Mouse (Mus musculus): ENCODE results near the gene Rsbn1l. TPM values are rescaled to one million over a fixed set of nuclear protein-coding genes. Genes with fewer than 3 reads are reported as not detected.
"Not testable (repeated sequence)": the region's sequence is repeated elsewhere in the genome, so short reads cannot be mapped to it uniquely, and the experiment has no call there.

Rsbn1l gene
- polyA plus RNA-seq, 2 experiments, result 3.7 to 4.6 TPM

DNA sequence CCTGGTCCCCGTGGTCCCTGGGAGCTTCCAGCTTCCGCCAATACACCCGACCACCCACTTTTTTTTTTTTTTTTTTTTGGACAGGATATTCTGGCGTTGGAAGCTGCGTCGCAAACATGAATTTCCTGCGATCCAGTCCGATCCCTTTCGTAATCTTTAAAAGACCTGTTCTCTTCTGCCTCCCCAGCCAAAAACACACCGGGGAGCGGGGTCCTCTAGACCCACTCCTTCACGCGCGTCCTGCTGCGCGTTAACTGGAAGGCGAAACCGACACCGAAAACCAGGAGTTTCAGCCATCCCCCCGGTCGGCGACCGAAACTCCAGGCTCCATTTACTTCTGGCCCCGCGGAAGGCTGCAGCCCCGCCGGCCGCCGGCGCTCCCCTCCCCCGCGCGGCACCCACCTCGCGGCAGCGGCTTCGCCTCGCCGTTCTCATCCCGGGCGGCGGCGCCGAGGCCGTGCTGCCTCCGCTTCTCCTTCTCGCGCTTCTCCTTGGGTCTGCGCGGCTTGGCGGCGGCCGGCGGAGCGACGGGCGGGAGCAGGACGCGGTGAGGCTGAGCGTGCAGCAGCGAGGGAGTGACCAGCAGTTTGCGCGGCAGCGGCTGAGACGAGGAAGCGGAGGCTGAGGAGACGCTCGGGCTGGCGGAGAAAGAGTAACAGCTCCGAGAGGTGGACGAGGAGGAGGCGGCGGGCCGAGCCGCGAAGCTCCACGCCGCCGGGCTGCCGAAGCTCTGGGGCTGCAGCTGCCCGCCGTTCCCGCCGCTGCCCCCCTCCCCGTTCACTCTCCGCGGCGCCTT, 5.1 kb downstream of the Rsbn1l start:
- peak overlapping the region; percentile 84 for H3K4me2 ChIP-seq (ENCODE audit: low read depth)
- H3K27ac ChIP-seq, result peak overlapping the region; percentile 86
- H3K4me3 ChIP-seq (ENCODE audit: insufficient read depth in 1 of 2, low read depth in 2 of 2, low read length in 2 of 2), result peak overlapping the region; percentile 87 to 98
- WGBS (ENCODE audit: insufficient replicate concordance), result under 1% methylated on average over 66 of the region's 88 CpGs
- H3K36me3 ChIP-seq (replicated peaks; ENCODE audit: control insufficient read depth, insufficient read depth, low read depth), result peaks cover 2% of the 10 kb centered on the region; the same call in 1 of the 2 replicates
- H3K9me3 ChIP-seq (ENCODE audit: control insufficient read depth, low read length), result no peaks in the 10 kb centered on the region
- DNase-seq (ENCODE audit: low read depth in 3 of 3, low spot score in 3 of 3), result peak in 1 of 3 experiments; percentile 42
- peaks cover 22 to 35% of the 10 kb centered on the region in 2 experiments for H3K4me1 ChIP-seq (replicated peaks; ENCODE audit: control insufficient read depth in 2 of 2, insufficient read depth in 2 of 2, low read length in 1 of 2)
- no peak for TF ChIP-seq CTCF (IDR thresholded peaks at IDR 0.05; ENCODE audit: low read depth)
- no peak for TF ChIP-seq EP300 (IDR thresholded peaks at IDR 0.05; ENCODE audit: low read depth)
- peak overlapping the region; percentile 96 for H3K9ac ChIP-seq (replicated peaks)
- H3K27me3 ChIP-seq (ENCODE audit: control insufficient read depth, insufficient read depth, low read length), result no peaks in the 10 kb centered on the region
- ATAC-seq (ENCODE audit: insufficient read depth), result peak; percentile 77

GRCm38 (mm10) chr5:20950516-20950854, 5.7 kb downstream of the Rsbn1l start:
- TF ChIP-seq EP300 (IDR thresholded peaks at IDR 0.05; ENCODE audit: low read depth), result no peak
- TF ChIP-seq CTCF (IDR thresholded peaks at IDR 0.05; ENCODE audit: low read depth), result no peak
- no peaks in the 10 kb centered on the region for H3K27me3 ChIP-seq (ENCODE audit: control insufficient read depth, insufficient read depth, low read length)
- H3K27ac ChIP-seq, result peak overlapping the region; percentile 86
- 0% methylated on average over 9 of the region's 9 CpGs for WGBS (ENCODE audit: insufficient replicate concordance)
- peak overlapping the region; percentile 96 for H3K9ac ChIP-seq (replicated peaks)
- ATAC-seq (ENCODE audit: insufficient read depth) (no peak), DNase-seq (ENCODE audit: low read depth in 3 of 3, low spot score in 3 of 3) (no peak)
- no peaks in the 10 kb centered on the region for H3K9me3 ChIP-seq (ENCODE audit: control insufficient read depth, low read length)
- peaks cover 25 to 34% of the 10 kb centered on the region in 2 experiments for H3K4me1 ChIP-seq (replicated peaks; ENCODE audit: control insufficient read depth in 2 of 2, insufficient read depth in 2 of 2, low read length in 1 of 2)
- peak overlapping the region; percentile 87 to 98 for H3K4me3 ChIP-seq (ENCODE audit: insufficient read depth in 1 of 2, low read depth in 2 of 2, low read length in 2 of 2)
- peak overlapping the region; percentile 84 for H3K4me2 ChIP-seq (ENCODE audit: low read depth)
- peaks cover 2% of the 10 kb centered on the region; the same call in 1 of the 2 replicates for H3K36me3 ChIP-seq (replicated peaks; ENCODE audit: control insufficient read depth, insufficient read depth, low read depth)

DNA sequence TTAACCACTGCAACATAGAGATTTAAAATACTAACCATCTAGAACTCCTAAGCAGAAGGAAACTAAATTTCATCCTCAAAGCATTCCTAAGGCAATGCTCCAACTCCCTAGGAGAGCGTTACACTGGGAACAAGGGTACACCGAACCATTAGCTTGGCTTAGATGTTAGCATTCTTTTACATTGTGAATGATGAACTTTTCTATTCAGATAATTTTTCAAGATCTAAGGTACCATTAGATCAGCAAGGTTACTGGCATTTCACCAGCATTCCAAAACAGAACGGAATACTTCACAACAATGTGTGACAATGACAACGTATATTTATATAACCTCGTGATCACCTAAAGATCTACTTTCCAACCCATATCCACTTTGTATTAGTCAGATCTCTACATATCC, 6.1 kb downstream of the Rsbn1l start:
- Histone ChIP-seq H3K9me3 (ENCODE audit: control insufficient read depth, low read length) (no peaks in the 10 kb centered on the region), H3K9ac (replicated peaks) (peak overlapping the region; percentile 96), H3K4me1 (replicated peaks; ENCODE audit: control insufficient read depth in 2 of 2, insufficient read depth in 2 of 2, low read length in 1 of 2) (peaks cover 28 to 34% of the 10 kb centered on the region in 2 experiments), H3K4me2 (ENCODE audit: low read depth) (peak overlapping the region; percentile 84), H3K27ac (no peak overlapping the region), H3K27me3 (ENCODE audit: control insufficient read depth, insufficient read depth, low read length) (no peaks in the 10 kb centered on the region), H3K36me3 (replicated peaks; ENCODE audit: control insufficient read depth, insufficient read depth, low read depth) (peaks cover 2% of the 10 kb centered on the region; the same call in 1 of the 2 replicates), H3K4me3 (ENCODE audit: insufficient read depth in 1 of 2, low read depth in 2 of 2, low read length in 2 of 2) (peak overlapping the region; percentile 54 to 98)
- no peak for DNase-seq (ENCODE audit: low read depth in 3 of 3, low spot score in 3 of 3)
- ATAC-seq (ENCODE audit: insufficient read depth), result no peak
- TF ChIP-seq CTCF (IDR thresholded peaks at IDR 0.05; ENCODE audit: low read depth) (no peak), EP300 (IDR thresholded peaks at IDR 0.05; ENCODE audit: low read depth) (no peak)
- 5% methylated on average over 5 of the region's 5 CpGs for WGBS (ENCODE audit: insufficient replicate concordance)

DNA sequence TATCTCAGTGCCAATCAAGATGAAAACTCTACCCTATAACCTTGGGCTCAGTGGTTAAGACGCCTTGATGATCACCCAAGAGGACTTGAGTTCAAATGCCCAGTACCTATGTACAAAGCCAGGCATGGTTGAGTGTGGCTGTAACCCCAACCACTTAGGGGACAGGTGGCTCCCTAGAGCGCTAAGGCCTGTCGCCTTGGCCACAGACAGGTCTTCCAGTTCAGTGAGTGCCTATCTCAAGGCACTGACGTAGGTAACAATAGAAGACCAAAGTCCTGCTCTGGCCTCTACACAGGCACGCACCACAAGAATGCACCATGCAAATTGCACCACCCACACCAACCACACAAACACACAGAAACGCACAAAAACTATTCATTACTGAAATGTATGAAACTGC, 9.3 kb downstream of the Rsbn1l start:
- WGBS (ENCODE audit: insufficient replicate concordance), result 65% methylated on average over 6 of the region's 6 CpGs
- H3K9ac ChIP-seq (replicated peaks), result no peak overlapping the region
- H3K4me2 ChIP-seq (ENCODE audit: low read depth), result no peak overlapping the region
- H3K9me3 ChIP-seq (ENCODE audit: control insufficient read depth, low read length), result no peaks in the 10 kb centered on the region
- no peaks in the 10 kb centered on the region for H3K36me3 ChIP-seq (replicated peaks; ENCODE audit: control insufficient read depth, insufficient read depth, low read depth)
- ATAC-seq (ENCODE audit: insufficient read depth), result no peak
- no peak overlapping the region for H3K27ac ChIP-seq
- DNase-seq (ENCODE audit: low read depth in 3 of 3, low spot score in 3 of 3), result no peak
- H3K4me1 ChIP-seq (replicated peaks; ENCODE audit: control insufficient read depth in 2 of 2, insufficient read depth in 2 of 2, low read length in 1 of 2), result peaks cover 31 to 46% of the 10 kb centered on the region in 2 experiments
- H3K4me3 ChIP-seq (ENCODE audit: insufficient read depth in 1 of 2, low read depth in 2 of 2, low read length in 2 of 2), result no peak overlapping the region
- TF ChIP-seq EP300 (IDR thresholded peaks at IDR 0.05; ENCODE audit: low read depth) (no peak), CTCF (IDR thresholded peaks at IDR 0.05; ENCODE audit: low read depth) (no peak)
- H3K27me3 ChIP-seq (ENCODE audit: control insufficient read depth, insufficient read depth, low read length), result no peaks in the 10 kb centered on the region

DNA sequence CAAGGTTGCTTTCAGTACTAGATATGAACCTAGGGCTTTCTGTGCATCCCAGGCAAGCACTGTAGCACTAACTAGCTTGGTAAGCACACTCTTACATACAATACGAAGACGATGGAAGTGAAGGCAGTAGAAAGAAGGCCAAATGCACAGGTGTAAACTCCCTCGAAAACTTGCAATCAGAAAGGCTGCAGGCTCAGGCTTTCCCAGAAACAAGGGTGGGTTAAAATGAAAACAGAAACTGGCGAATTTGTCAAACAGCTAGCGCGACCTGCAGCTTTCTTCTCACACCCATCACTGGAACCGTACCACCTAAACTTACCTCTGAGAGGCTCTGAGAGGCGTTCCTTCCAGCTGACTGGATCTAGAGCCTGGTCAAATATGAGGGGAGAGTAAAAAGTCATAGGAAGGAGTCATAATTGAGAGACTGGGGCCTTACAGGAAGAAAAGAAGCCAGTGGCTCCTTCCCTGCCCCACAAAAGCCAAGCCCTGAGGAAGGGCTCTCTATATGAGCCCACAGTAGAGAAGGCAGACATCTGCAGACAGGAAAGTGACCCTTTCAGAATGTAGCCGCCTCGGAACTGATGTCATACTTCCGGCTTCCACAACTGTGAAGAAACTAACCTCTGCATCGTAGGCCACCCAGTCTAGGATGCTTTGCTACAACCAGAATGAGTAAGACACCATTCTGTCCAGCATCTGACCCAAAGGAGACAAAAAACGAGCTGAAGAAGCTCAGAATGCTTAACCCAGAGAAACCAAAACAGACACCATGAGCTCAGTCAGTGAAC, 11.0 kb downstream of the Rsbn1l start:
- Histone ChIP-seq H3K4me2 (ENCODE audit: low read depth) (peak overlapping the region; percentile 72), H3K4me1 (replicated peaks; ENCODE audit: control insufficient read depth in 2 of 2, insufficient read depth in 2 of 2, low read length in 1 of 2) (peaks cover 48 to 63% of the 10 kb centered on the region in 2 experiments), H3K9me3 (ENCODE audit: control insufficient read depth, low read length) (no peaks in the 10 kb centered on the region), H3K27ac (peak overlapping the region; percentile 73), H3K36me3 (replicated peaks; ENCODE audit: control insufficient read depth, insufficient read depth, low read depth) (no peaks in the 10 kb centered on the region), H3K27me3 (ENCODE audit: control insufficient read depth, insufficient read depth, low read length) (no peaks in the 10 kb centered on the region), H3K4me3 (ENCODE audit: insufficient read depth in 1 of 2, low read depth in 2 of 2, low read length in 2 of 2) (peak overlapping the region; percentile 32 to 43), H3K9ac (replicated peaks) (peak overlapping the region; percentile 53)
- TF ChIP-seq EP300 (IDR thresholded peaks at IDR 0.05; ENCODE audit: low read depth), result no peak
- no peak for TF ChIP-seq CTCF (IDR thresholded peaks at IDR 0.05; ENCODE audit: low read depth)
- DNase-seq (ENCODE audit: low read depth in 3 of 3, low spot score in 3 of 3), result no peak
- ATAC-seq (ENCODE audit: insufficient read depth), result no peak
- 17% methylated on average over 13 of the region's 13 CpGs for WGBS (ENCODE audit: insufficient replicate concordance)

- Histone ChIP-seq H3K4me1 (replicated peaks; ENCODE audit: control insufficient read depth in 2 of 2, insufficient read depth in 2 of 2, low read length in 1 of 2) (peaks cover 51 to 69% of the 10 kb centered on the region in 2 experiments), H3K4me2 (ENCODE audit: low read depth) (peak overlapping the region; percentile 41; the same call in 1 of the 2 replicates)
- H3K27ac ChIP-seq; H3K27me3 ChIP-seq (ENCODE audit: control insufficient read depth, insufficient read depth, low read length); DNase-seq (ENCODE audit: low read depth in 3 of 3, low spot score in 3 of 3); H3K9me3 ChIP-seq (ENCODE audit: control insufficient read depth, low read length); H3K36me3 ChIP-seq (replicated peaks; ENCODE audit: control insufficient read depth, insufficient read depth, low read depth); H3K4me3 ChIP-seq (ENCODE audit: insufficient read depth in 1 of 2, low read depth in 2 of 2, low read length in 2 of 2); H3K9ac ChIP-seq (replicated peaks); ATAC-seq (ENCODE audit: insufficient read depth): not testable (repeated sequence)
- WGBS (ENCODE audit: insufficient replicate concordance), result 35% methylated on average over 3 of the region's 4 CpGs
These were observed 12.4 kb downstream of the Rsbn1l start for GRCm38 (mm10) chr5:20943791-20944190.

Measured in liver, embryonic 14.5 days (tissue).